Mouse (Mus musculus): ENCODE data around the gene Cspg4. TPM values are rescaled to one million over a fixed set of nuclear protein-coding genes. Genes with fewer than 3 reads are reported as not detected.

Gene Cspg4
- total and polyA plus RNA-seq, 2 experiments = 0.09 to 0.11 TPM

DNA sequence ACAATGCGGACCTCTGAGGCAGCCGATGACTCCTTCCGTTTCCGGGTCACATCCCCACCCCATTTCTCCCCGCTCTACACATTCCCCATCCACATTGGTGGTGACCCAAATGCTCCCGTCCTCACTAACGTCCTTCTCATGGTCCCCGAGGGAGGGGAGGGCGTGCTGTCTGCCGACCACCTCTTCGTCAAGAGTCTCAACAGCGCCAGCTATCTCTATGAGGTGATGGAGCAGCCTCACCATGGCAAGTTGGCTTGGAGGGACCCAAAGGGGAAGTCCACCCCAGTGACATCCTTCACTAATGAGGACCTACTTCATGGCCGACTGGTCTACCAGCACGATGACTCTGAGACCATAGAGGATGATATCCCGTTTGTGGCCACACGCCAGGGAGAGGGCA lies 22.7 kb downstream of the Cspg4 start:
- 92% methylated on average over 16 of the region's 16 CpGs for WGBS
- H3K4me3 ChIP-seq (ENCODE audit: insufficient read depth, low read depth, low read length) = no peak overlapping the region
- DNase-seq (ENCODE audit: extremely low read depth, low read depth, low spot score) = no peak
- peaks cover 3% of the 10 kb centered on the region; the same call in 1 of the 2 replicates for H3K4me1 ChIP-seq (ENCODE audit: control insufficient read depth, insufficient read depth, low read length)
- TF ChIP-seq POLR2A (IDR thresholded peaks at IDR 0.05; ENCODE audit: extremely low read depth, insufficient read depth, low read length) (no peak), CTCF (IDR thresholded peaks at IDR 0.05; ENCODE audit: low read depth, low read length) (no peak)
- 0 out of 2 replicates have a peak, but pooled peaks cover 2% of the 10 kb centered on the region for H3K27me3 ChIP-seq (ENCODE audit: control insufficient read depth, insufficient read depth, low read length)
- H3K79me2 ChIP-seq (ENCODE audit: control insufficient read depth, insufficient read depth, low read length) = no peaks in the 10 kb centered on the region
- no peak overlapping the region for H3K27ac ChIP-seq (replicated peaks; ENCODE audit: insufficient read depth, low read depth, low read length)
- no peaks in the 10 kb centered on the region for H3K36me3 ChIP-seq (ENCODE audit: control insufficient read depth, insufficient read depth, low read length)
- H3K9ac ChIP-seq (ENCODE audit: low read depth, low read length) = no peak overlapping the region

DNA sequence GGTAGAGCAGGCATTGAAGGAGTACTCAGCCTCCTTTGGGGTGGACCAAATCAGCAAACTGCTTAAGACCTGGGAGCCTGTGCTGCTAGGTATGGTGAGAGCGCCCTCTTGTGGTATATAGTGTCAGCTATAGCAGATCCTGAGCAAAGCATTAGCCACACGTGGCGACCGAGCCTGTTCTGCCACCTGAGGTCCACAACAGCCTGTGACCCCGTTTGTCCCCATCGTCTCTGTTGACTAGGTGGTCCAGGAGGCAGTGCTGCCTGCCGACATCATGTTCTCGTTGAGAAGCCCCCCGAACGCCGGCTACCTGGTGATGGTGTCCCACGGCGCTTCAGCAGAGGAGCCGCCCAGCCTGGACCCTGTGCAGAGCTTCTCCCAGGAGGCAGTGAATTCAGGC lies 25.0 kb downstream of the Cspg4 start:
- H3K27ac ChIP-seq (replicated peaks; ENCODE audit: insufficient read depth, low read depth, low read length) = no peak overlapping the region
- peak; percentile 65 for DNase-seq (ENCODE audit: extremely low read depth, low read depth, low spot score)
- H3K79me2 ChIP-seq (ENCODE audit: control insufficient read depth, insufficient read depth, low read length) = no peaks in the 10 kb centered on the region
- no peak overlapping the region for H3K9ac ChIP-seq (ENCODE audit: low read depth, low read length)
- H3K36me3 ChIP-seq (ENCODE audit: control insufficient read depth, insufficient read depth, low read length) = no peaks in the 10 kb centered on the region
- 0 out of 2 replicates have a peak, but pooled peaks cover 2% of the 10 kb centered on the region for H3K27me3 ChIP-seq (ENCODE audit: control insufficient read depth, insufficient read depth, low read length)
- peaks cover 3% of the 10 kb centered on the region; the same call in 1 of the 2 replicates for H3K4me1 ChIP-seq (ENCODE audit: control insufficient read depth, insufficient read depth, low read length)
- WGBS = 11% methylated on average over 14 of the region's 14 CpGs
- no peak overlapping the region for H3K4me3 ChIP-seq (ENCODE audit: insufficient read depth, low read depth, low read length)
- TF ChIP-seq POLR2A (IDR thresholded peaks at IDR 0.05; ENCODE audit: extremely low read depth, insufficient read depth, low read length) (no peak), CTCF (IDR thresholded peaks at IDR 0.05; ENCODE audit: low read depth, low read length) (peak; percentile 81)

DNA sequence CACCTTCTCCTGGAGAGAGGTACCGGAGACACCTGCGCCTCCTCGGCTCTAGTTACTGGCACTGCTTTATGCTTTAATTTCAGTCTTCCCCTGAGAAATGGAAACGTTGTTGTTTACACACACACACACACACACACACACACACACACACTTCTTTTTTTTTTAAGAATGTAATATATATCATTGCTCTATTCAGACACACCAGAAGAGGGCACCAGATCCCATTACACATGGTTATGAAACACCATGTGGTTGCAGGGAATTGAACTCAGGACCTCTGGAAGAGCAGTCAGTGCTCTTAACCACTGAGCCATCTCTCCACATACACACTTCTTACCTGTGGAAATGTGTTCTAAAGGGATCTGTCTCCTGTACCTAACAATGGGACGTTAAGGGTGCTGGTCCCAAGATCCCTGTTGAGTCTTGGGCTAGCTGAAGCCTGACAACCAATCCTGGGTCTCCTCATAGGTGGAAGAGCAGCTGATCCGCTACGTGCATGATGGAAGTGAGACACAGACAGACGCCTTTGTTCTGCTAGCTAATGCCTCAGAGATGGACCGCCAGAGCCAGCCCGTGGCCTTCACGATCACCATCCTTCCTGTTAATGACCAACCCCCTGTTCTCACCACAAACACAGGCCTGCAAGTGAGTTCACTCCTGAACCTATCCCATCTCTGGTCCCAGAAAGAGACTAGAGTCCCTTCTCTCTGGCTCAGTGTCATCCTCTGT lies 25.9 kb downstream of the Cspg4 start:
- Histone ChIP-seq H3K27ac (replicated peaks; ENCODE audit: insufficient read depth, low read depth, low read length) (no peak overlapping the region), H3K4me1 (ENCODE audit: control insufficient read depth, insufficient read depth, low read length) (peaks cover 3% of the 10 kb centered on the region; the same call in 1 of the 2 replicates), H3K79me2 (ENCODE audit: control insufficient read depth, insufficient read depth, low read length) (no peaks in the 10 kb centered on the region), H3K27me3 (ENCODE audit: control insufficient read depth, insufficient read depth, low read length) (0 out of 2 replicates have a peak, but pooled peaks cover 2% of the 10 kb centered on the region), H3K36me3 (ENCODE audit: control insufficient read depth, insufficient read depth, low read length) (no peaks in the 10 kb centered on the region), H3K4me3 (ENCODE audit: insufficient read depth, low read depth, low read length) (no peak overlapping the region), H3K9ac (ENCODE audit: low read depth, low read length) (no peak overlapping the region)
- DNase-seq (ENCODE audit: extremely low read depth, low read depth, low spot score) = no peak
- 59% methylated on average over 11 of the region's 11 CpGs for WGBS
- no peak for TF ChIP-seq POLR2A (IDR thresholded peaks at IDR 0.05; ENCODE audit: extremely low read depth, insufficient read depth, low read length)
- no peak for TF ChIP-seq CTCF (IDR thresholded peaks at IDR 0.05; ENCODE audit: low read depth, low read length)

DNA sequence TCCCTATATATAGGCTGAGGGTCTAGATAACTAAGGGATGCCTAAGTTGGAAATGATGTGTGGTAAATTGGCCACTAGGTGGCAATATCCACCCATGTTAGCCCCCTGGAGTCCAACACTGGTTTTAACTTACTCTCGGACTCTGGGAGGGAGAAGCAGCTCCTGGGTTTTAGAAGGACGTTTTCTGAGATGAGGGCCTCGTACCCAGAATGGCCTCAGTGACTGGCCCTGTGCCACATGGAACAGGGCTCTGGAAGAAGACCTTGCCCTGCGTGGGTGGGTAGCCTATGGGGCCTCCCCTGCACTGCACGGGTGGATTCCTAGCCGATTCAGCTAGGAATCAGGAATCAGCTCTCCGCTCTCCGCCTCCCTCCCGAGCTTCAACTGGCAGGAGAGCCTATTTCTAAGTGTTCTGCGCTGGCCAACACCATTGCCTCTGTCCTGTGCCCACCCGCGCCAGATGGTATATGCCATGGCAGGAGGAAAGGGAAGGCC lies 26.7 kb downstream of the Cspg4 start:
- TF ChIP-seq CTCF (IDR thresholded peaks at IDR 0.05; ENCODE audit: low read depth, low read length) = peak; percentile 46
- no peak for TF ChIP-seq POLR2A (IDR thresholded peaks at IDR 0.05; ENCODE audit: extremely low read depth, insufficient read depth, low read length)
- Histone ChIP-seq H3K79me2 (ENCODE audit: control insufficient read depth, insufficient read depth, low read length) (no peaks in the 10 kb centered on the region), H3K9ac (ENCODE audit: low read depth, low read length) (no peak overlapping the region), H3K36me3 (ENCODE audit: control insufficient read depth, insufficient read depth, low read length) (no peaks in the 10 kb centered on the region), H3K27me3 (ENCODE audit: control insufficient read depth, insufficient read depth, low read length) (0 out of 2 replicates have a peak, but pooled peaks cover 2% of the 10 kb centered on the region), H3K4me3 (ENCODE audit: insufficient read depth, low read depth, low read length) (no peak overlapping the region), H3K4me1 (ENCODE audit: control insufficient read depth, insufficient read depth, low read length) (peaks cover 3% of the 10 kb centered on the region; the same call in 1 of the 2 replicates), H3K27ac (replicated peaks; ENCODE audit: insufficient read depth, low read depth, low read length) (no peak overlapping the region)
- peak; percentile 59 for DNase-seq (ENCODE audit: extremely low read depth, low read depth, low spot score)
- WGBS = 25% methylated on average over 12 of the region's 12 CpGs

DNA sequence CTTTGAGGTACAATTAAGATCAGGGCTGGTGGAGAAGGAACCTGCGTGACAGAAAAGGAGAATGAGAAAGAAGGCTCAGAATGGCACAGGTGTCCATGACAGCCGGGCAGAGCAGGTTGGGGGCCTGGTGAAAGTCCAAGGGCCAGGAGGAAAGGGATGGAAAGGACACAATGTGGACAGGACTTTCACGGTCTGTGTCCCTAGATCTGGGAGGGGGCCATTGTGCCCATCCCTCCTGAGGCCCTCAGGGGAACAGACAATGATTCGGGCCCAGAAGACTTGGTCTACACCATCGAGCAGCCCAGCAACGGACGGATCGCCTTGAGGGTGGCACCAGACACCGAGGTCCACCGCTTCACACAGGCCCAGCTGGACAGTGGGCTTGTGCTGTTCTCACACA lies 27.3 kb downstream of the Cspg4 start:
- Histone ChIP-seq H3K4me1 (ENCODE audit: control insufficient read depth, insufficient read depth, low read length) (peaks cover 3% of the 10 kb centered on the region; the same call in 1 of the 2 replicates), H3K36me3 (ENCODE audit: control insufficient read depth, insufficient read depth, low read length) (no peaks in the 10 kb centered on the region), H3K27me3 (ENCODE audit: control insufficient read depth, insufficient read depth, low read length) (0 out of 2 replicates have a peak, but pooled peaks cover 2% of the 10 kb centered on the region), H3K4me3 (ENCODE audit: insufficient read depth, low read depth, low read length) (no peak overlapping the region), H3K27ac (replicated peaks; ENCODE audit: insufficient read depth, low read depth, low read length) (no peak overlapping the region), H3K9ac (ENCODE audit: low read depth, low read length) (no peak overlapping the region), H3K79me2 (ENCODE audit: control insufficient read depth, insufficient read depth, low read length) (no peaks in the 10 kb centered on the region)
- no peak for DNase-seq (ENCODE audit: extremely low read depth, low read depth, low spot score)
- WGBS = 93% methylated on average over 10 of the region's 10 CpGs
- no peak for TF ChIP-seq CTCF (IDR thresholded peaks at IDR 0.05; ENCODE audit: low read depth, low read length)
- no peak for TF ChIP-seq POLR2A (IDR thresholded peaks at IDR 0.05; ENCODE audit: extremely low read depth, insufficient read depth, low read length)

DNA sequence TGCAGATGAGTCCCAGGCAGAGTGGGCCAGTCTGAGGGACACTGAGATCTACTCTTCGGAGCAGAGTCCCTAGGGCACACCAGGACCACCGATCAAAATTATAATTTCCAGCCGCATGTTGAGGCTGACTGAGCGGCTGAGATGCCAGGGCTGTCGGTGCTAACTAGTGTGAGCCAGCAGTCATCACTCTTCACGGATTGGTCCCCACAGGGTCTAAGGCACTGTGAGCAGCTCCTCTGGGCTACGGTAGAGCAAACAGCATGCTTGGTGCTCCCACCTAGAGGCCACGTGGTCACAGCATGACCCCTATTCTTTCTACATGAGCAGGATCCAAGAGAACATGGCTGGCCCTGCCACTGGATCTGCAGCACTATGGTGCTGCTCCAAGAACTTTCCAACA lies 28.5 kb downstream of the Cspg4 start:
- peaks cover 3% of the 10 kb centered on the region; the same call in 1 of the 2 replicates for H3K4me1 ChIP-seq (ENCODE audit: control insufficient read depth, insufficient read depth, low read length)
- no peak overlapping the region for H3K4me3 ChIP-seq (ENCODE audit: insufficient read depth, low read depth, low read length)
- 0 out of 2 replicates have a peak, but pooled peaks cover 2% of the 10 kb centered on the region for H3K27me3 ChIP-seq (ENCODE audit: control insufficient read depth, insufficient read depth, low read length)
- no peak for DNase-seq (ENCODE audit: extremely low read depth, low read depth, low spot score)
- TF ChIP-seq CTCF (IDR thresholded peaks at IDR 0.05; ENCODE audit: low read depth, low read length) (no peak), POLR2A (IDR thresholded peaks at IDR 0.05; ENCODE audit: extremely low read depth, insufficient read depth, low read length) (no peak)
- H3K36me3 ChIP-seq (ENCODE audit: control insufficient read depth, insufficient read depth, low read length) = no peaks in the 10 kb centered on the region
- 87% methylated on average over 8 of the region's 8 CpGs for WGBS
- H3K9ac ChIP-seq (ENCODE audit: low read depth, low read length) = no peak overlapping the region
- no peak overlapping the region for H3K27ac ChIP-seq (replicated peaks; ENCODE audit: insufficient read depth, low read depth, low read length)
- H3K79me2 ChIP-seq (ENCODE audit: control insufficient read depth, insufficient read depth, low read length) = no peaks in the 10 kb centered on the region
